Mouse (Mus musculus) kidney, adult 9 months (tissue): ENCODE data around the gene Exoc2.

ENCODE experiments used
- DNase-seq: peaks from one replicate; pipeline ENCODE4 v3.0.0; 2022

The Exoc2 gene

DNA sequence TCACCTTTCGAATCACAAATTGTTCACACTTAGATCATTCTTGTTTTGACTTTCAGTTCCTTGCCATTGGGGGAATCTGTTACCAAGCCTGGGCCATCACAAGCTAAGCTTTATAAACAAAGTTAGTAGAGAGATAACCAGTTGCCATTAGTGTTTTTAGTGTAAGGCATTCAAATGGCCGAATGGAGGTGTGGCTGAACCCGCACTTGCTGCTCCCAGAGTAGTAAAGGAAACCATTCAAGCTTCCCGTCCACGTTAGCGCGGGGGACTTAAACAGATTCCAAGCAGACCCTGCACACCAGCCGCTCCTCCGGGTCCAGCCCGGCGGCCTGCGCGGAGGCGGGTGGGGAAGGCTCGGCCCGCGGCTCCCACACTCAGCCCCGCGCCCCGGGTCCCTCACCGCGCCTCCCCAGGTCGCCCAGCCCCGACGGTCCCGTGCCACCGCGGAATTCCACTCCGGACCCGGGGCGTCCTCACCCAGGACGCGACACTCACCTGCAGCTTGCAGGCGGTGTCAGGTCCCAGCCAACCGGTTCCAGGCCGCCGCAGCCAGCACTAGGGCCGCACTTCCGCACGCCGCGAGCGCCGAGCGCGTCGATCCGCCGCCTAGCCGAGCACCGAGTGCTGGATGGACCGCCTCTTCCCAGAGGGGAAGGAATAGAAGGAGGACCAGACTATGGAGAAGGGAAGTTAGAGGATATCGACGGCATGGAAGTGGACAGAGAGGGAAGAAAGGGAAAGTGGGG, at the start of gene Exoc2, which contains the start of gene Gm5447:
Gene Exoc2, minus strand, starts transcription at position 593 of the 746 bp plus-strand sequence.
Gene Gm5447, plus strand, starts transcription at position 704 of the 746 bp plus-strand sequence.
- peak; percentile 84 for DNase-seq

DNA sequence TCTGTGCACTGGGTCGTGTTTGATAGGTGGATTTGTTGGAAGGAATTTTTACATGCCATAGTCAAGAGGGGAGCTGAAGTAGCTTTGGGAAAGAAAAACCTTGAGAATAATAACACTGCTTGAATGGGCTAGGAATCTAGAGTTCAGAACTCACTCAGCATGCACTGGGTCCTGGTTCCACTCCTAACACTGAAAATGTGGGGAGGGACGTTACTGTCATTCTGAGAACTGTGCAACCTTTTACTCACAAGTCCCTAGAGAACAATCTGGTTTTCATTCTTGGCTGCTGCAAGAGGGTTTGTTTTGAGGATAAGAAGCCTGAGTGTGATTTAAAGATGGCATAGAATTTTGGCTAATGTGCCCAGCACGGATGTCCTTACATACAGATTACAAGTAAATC, 49.8 kb upstream of the Exoc2 start:
- DNase-seq: no peak

- DNase-seq: no peak
Observed at GRCm38 (mm10) chr13:31021927-31022326, 48.0 kb upstream of the Exoc2 start.

DNA sequence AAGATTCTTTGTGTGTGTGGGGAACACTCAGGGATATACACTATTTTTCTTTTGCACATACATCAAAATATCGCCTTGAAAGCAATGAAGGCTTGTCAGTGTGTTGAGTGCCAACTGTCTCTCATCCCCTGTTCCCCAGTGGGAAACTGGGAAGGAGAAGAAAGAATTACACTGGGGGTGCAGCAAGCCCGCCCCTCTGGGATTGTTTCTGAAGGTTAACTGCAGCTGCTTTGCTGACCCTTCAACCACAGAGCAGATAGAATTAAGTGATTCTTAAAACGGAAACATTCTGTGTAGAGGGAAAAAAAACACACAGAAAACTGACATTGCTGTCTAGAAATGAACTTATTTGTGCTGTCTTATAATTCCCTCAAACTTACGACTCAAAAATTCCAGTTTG, 47.6 kb upstream of the Exoc2 start:
- no peak for DNase-seq

DNA sequence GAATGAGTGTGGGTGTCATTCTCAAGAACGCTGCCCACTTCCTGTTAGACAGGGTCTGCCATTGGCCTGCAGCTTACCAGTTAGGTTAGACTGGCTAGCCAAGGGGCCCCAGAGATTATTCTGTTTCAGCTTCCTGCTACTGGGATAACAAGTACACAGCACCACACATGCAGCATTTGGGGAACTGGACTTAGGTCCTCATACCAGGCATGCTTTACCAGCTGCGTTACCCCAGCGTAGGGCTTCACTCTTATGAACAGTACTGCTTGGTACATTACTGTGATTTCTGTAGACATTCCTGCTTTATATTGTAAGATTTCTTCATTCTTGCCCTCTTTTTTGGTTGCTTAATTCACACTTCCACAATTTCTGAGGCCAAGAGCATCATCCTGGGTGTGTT, 43.7 kb upstream of the Exoc2 start:
- DNase-seq: no peak

GRCm38 (mm10) chr13:31004995-31005394, 31.1 kb upstream of the Exoc2 start:
- DNase-seq: no peak

GRCm38 (mm10) chr13:31004458-31004857, 30.6 kb upstream of the Exoc2 start:
- DNase-seq: no peak

DNA sequence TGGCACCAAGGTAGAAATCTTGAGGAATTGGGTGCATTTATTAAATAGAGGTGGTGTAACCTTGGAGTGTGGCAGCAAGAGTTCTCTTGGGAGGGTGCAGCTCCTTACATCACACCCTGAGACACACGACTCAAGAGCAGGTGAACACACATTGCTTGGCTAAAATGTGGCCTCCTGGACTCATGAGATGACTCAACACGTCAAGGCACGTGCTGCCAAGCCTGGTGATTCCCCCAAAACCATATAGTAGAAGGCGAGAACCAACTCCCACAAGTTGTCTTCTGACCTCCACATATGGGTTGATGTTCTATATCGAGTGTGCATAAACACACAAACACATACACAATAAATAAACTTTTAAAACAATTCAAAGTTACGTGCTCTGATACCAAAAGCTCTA, 25.9 kb upstream of the Exoc2 start:
- DNase-seq: no peak

DNA sequence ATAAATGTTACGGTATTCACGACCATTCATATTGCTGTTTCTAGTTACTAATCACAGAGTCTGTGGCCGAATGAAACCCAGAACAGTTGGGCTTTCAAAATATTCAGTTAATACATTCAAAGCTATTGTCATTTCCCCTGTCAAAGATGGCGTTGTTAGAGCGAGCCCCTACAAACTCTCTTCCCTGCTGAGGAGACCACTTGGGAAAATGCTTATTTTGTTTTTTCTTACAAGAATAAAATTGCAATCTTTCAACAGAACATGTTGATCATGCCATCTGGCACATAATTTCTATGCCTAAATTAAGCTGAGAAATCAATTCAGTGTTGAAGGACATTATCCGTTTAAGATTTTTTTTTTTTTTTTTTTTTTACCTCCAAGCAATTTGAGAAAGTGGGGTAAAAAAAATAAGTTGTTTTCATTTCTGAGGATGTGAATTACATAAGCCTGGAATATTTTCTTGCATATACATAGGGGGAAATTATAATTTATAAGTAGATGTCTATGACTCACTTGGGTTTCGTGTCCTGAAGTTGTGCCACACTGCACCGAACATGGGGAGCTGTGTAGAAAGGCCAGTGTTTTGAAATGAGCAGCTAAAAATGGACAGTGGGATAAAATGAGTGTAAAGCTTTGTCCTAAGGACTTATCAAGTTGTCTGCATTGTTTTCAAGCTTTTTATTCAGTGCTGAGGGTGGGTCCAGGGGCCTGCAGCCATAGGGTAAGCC, 23.8 kb upstream of the Exoc2 start:
- no peak for DNase-seq

DNA sequence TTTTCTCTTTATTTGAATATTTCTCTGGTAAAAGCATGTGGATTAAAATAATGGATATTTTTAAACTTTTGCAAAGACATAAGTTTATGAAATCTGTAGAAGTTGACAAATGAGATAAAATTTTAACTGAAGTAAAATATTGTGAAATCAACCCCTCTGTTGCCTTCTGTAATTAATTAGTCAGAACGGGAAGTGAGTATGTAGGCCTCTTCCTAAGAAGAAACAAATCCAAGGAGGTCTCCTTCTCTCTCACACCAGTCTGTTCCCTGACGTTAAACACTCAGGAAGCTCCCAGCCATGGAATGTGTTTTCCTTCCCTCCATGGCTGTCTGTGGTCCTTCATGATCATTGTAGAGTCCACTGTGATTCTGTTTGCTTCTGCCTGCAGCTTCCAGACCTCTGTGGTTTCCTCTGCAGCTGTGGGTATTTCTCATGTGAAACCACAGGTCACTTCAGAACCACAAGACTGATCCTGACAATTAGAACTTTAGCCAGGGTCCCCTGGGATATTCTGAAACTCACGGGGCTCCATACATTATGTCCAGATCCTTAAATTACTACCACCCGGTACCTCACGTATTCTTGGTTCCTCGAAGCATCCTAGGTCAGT, 20.5 kb upstream of the Exoc2 start:
- no peak for DNase-seq

- peak; percentile 67 for DNase-seq
Observed at GRCm38 (mm10) chr13:30993819-30994218, 19.9 kb upstream of the Exoc2 start.

DNA sequence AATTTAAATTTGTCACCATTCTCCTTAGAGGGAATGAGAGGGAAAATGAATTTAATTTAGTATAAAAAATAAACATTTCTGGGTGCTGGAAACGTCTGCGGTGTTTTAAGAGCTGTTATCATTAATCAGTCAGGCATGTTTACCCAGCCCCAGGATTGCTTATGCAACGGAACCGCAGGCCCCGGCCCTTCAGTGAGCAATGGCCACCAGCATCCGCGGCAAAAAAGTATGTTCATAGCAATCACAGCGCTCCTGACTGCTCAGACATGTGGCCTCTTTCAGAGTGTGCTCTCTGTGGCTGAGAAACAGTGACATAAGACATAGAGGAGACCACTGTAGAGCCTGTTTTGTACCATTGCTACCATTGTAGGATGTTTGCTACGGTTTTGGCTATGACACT, 16.3 kb upstream of the Exoc2 start:
- no peak for DNase-seq

DNA sequence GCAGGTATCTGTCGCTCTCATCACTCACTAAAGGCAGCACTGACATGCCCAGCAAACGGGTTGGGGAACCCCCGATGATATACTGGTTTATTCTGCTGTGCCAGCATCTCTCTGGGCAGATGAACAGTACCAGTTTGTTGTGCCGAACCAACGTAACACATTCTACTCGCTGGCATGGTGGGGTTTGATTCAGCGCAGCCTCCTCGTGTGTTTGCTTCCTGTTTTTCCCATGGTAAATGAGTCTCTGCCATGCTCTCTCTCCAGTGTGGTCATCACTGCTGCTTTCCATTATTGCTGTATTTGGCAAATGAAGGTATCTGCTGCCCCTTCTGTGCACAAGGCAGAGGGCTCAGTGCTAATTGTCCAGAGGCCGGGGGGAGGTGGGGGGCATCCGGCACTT, 15.8 kb upstream of the Exoc2 start:
- no peak for DNase-seq

DNA sequence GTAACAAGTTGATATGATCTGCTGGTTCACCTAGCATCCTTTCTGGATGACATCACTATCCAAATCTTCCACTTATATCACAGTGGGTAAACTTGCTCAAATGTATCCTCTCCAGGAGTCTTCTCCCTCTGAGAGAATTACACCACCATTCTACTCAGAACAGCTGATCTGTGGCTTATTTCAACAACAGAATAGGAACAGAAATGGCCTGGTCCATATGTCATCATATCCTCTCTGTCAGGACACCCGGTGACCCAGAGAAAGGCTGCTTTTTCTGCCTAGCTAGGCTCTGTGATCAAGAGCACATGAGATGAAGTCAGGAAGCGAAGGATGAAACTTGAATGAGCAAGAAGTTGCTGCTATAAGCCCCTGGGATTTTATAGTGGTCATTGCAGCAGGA, 13.8 kb upstream of the Exoc2 start:
- no peak for DNase-seq

GRCm38 (mm10) chr13:30986934-30987455, 13.1 kb upstream of the Exoc2 start:
- DNase-seq: peak; percentile 16

- DNase-seq: peak; percentile 31
Observed at GRCm38 (mm10) chr13:30985598-30986466, 11.9 kb upstream of the Exoc2 start.

DNA sequence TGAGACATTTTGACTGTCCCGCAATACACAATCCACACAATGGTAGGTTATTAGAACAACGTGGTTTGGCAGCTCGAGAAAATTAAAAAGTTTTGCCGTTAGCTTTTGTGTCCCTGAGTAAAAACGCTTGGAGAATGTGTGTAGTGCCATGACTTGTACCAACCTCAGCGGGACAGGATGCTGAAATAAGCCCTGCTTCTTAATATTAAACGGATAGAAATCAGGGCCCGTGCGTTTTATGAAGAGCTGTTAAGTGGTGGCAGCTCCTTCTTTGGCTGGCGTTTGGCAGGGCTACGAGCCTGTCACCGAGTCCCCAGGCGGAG, 11.3 kb upstream of the Exoc2 start:
- DNase-seq: no peak

GRCm38 (mm10) chr13:30981666-30982065, 7.8 kb upstream of the Exoc2 start:
- peak; percentile 62 for DNase-seq

DNA sequence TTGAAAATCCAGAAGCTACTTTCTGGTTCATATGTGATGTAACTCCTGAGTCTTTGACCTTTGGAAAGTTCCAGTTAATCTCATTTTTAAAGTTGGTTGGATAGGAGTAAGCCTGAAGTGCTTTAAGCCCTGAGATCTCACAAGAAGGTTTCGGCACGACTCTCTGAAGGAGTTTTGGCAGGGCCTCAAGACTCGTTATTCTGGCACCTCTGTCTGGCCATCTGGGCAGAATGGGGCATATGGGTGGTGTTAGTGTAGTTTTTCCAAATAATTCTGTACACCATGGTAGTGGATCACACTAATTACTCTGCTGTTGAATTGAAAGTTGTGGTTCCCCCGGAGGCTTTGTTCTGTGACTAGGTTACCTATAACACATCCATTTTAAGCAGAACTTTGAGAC, 4.3 kb upstream of the Exoc2 start:
- no peak for DNase-seq

GRCm38 (mm10) chr13:30976536-30977084, 2.7 kb upstream of the Exoc2 start:
- DNase-seq: no peak

DNA sequence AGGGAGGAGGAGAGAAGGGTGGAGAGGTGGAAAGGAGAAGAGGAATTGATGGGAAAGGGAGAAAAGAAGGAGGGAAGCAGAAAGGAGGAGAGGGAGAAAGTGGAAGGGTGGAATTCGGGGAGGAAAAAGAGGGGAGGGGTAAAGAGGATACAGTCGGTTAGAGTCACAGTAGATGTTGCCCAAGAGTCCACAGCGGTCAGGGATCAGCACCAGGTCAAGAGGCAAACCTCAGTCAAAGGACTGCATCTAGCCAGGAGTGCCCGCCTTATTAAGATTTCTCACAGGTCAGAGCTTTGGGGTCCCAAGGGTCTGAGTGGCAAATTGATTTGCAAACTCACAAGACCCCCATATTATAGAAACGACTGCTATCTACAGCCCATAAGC, 346 bp upstream of the Exoc2 start:
- no peak for DNase-seq

GRCm38 (mm10) chr13:30972102-30972501, 1.8 kb downstream of the Exoc2 start:
- peak; percentile 7 for DNase-seq

GRCm38 (mm10) chr13:30971047-30971446, 2.8 kb downstream of the Exoc2 start:
- no peak for DNase-seq
